Mouse (Mus musculus) cerebellum, adult 11 months (tissue): ENCODE results near the gene Grhl1.

Experiments
- DNase-seq: peaks from one replicate; pipeline ENCODE4 v3.0.0; 2022

Gene Grhl1

GRCm38 (mm10) chr12:24648094-24648493 lies 76.0 kb downstream of the Grhl1 start:
- DNase-seq, result no peak

DNA sequence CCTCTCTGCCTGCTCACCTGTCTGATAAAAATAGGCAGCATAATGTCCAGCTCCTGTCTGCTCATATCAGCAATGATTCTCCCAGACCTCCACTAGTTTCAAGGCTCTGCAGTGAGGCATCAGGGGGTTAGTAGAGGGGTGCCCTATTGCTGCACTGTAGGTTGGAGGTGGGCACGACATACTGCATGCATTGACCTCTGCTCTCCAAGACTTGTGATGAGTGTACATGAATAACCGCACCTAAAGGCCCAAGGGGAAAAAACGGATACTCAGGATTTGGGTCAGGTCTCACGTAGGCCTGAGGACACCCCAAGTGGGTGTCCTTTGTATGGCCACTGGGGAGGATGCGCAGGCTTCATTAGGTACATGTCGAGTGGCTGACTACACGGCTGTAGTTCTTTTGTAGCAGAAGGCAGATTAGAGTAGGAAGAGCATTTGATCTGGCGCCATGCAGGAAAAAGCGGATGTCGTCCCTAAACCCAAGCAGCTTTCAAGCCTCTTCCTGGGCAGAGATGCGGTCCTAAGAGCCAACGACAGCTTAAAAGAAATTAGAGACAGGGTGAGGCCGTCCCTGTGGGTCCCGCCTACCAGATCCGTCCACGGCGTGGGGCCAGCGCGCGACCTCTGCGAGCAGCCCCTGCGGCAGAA lies 78.5 kb downstream of the Grhl1 start:
- no peak for DNase-seq

GRCm38 (mm10) chr12:24651063-24651557 lies 79.0 kb downstream of the Grhl1 start, which contains the start of gene Klf11:
TSS of gene Klf11 (plus strand) at chr12:24651274.
- peak; percentile 96 for DNase-seq

DNA sequence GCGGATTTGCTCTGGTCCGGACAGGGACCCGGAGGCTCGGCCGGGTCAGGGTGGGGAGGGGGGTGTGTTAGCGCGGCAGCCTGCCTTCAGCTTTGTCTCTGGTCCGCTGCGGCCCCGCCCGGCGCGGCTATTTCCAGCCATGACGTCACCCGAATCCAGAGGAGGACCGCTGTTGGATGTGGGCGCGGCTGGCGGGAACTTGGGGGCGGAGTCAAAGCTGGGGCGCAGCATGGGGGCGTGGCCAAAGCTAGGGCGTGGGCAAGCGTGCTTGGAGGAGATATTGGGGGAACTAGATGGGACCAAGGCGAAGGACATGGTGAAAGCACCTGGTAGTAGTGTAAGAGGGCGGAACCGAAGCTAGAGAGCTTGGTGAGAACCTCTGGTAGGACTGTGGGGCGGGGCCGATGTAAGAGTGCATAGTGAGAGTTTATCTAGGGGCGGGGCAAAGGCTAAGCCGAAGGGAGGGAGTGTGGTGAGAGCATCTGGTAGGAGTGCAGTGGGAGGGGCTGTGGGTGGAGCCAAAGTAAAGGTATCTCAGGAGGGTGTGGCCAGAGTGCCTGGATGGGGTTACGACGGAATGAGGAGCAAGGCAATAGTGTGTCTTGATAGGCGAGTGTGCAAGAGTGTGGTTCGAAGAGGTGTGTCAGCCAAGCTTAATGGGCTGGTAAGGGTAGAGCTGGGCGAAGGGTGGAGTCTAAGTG lies 79.7 kb downstream of the Grhl1 start:
- peak; percentile 84 for DNase-seq

- DNase-seq, result no peak
Measured at GRCm38 (mm10) chr12:24654065-24654862, 82.2 kb downstream of the Grhl1 start.

DNA sequence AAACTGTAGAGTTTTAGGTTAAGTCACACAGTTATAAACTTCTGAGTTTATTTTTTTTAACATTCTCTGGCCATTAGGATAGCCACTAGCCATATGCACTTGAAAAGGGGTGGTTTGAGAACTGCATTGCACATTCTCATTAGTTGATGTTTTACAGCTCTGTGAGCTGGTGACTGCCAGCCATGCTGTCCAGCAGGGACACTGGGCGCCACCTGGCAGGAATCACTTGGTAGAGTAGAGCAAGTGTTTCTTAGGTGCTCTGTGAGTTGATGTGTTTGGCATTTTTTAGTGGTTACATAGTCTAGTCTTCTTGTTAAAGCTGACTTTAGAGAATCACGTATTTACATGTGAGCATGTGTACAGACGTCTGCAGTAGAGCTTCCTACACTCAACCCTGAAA lies 84.4 kb downstream of the Grhl1 start:
- DNase-seq, result no peak

- DNase-seq, result no peak
Measured at GRCm38 (mm10) chr12:24658998-24659397, 86.9 kb downstream of the Grhl1 start.

- DNase-seq, result no peak
Measured at GRCm38 (mm10) chr12:24659923-24660322, 87.8 kb downstream of the Grhl1 start.

GRCm38 (mm10) chr12:24661100-24661499 lies 89.0 kb downstream of the Grhl1 start:
- no peak for DNase-seq

- DNase-seq, result no peak
Measured at GRCm38 (mm10) chr12:24662131-24662530, 90.0 kb downstream of the Grhl1 start.
